Mouse (Mus musculus): ENCODE measurements at regions not wholly inside any gene's neighbourhood (a gene's known extent, or its start where the extent isn't known, plus 50 kb on each side); places are given as distances from the start of the nearest gene placed in this dataset.

DNA sequence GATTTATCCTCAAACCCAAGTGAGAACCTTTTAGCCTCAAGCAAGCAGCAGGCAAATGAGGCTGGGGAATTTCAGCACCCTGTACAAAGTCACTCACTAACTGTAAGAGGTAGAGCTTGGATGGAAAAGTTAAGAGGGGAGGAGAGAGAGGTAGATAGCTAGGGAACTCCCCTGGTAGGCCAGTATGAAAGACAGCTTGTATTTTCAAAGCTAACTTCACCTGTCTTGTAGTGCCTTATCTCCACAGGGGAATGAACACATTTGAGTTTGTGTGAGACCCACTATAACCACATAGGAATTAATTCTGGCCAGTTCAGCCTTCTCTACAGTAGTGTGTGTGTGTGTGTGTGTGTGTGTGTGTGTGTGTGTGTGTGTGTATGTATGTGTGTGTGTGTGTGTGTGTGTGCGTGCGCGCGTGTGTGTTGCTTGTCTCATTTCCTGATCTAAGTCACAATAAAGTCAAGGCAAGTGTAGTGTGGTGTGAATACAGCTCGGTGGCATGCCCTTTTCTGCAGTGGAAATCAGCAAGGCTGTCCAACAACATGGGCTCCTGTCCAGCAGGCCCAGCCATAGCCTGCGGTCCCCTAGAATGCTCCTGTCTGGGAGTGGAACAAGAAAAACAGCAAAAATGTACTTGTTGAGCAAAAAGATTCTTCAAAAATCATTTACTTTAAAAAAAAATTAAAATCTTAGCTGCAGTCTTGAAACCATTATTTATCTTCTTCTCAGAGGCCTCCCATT lies 53.1 kb upstream of the Fyn start:
- TF ChIP-seq POLR2A (IDR thresholded peaks at IDR 0.05; ENCODE audit: low read depth, low read length) (no peak), CTCF (IDR thresholded peaks at IDR 0.05; ENCODE audit: borderline replicate concordance, insufficient read depth, low read length) (no peak)

Measured in embryonic fibroblast, embryonic 13.5 days (primary cell).